Mouse (Mus musculus): ENCODE data around the gene 4932438A13Rik. TPM values are rescaled to one million over a fixed set of nuclear protein-coding genes. Genes with fewer than 3 reads are reported as not detected.

The 4932438A13Rik gene
- polyA plus RNA-seq (2017; shearing (Covaris generic)): 10 to 100 TPM; 64.8 to 77.8 TPM

DNA sequence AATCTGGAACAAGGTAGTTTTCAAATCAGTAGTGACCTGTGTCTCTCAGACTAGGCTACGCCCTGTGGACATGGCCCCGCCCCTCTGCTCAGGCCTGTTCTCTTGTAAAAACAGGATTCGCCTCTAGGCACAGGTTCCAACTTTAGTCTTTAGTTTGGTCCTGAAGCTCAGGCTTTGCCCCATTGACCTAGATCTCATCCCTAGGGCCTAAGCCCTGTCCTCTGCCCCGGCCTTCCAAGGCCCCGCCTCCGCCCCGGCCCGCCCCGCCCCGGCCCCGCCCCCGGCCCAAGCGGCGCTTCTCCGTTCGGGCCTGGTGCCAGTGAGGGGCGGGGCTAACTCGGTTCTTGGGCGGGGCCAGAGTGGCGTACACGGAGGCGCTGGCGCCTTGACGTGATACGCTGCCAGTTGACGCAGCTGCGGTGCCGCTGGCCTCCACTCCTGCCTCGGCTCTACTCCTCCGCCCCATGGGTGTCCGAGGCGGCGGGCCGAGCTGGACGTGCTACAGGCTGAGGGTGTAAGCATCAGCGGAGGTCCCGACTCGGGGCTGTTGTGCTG, at the start of gene 4932438A13Rik:
TSS of gene 4932438A13Rik (plus strand) at position 384 of the 555 bp plus-strand sequence.
- ATAC-seq: peak; percentile 74

DNA sequence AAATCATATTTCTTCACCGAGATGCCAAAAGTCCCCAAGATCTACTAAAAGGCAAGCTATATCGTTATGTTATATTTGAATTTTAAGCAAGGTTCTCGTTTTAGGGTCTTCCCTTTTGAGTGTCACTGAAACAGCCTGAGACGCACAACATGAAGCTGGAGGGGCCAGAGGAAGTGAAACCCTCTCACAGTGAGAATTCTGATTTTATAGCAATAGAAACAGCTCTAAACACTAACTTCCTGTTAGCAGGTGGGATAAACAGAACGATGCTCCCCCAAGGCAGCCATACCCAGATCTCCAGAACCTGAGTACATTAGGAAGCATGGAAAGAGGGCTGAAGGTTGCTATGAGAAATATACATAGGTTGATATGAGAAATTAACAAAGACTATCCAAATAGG, 46.3 kb upstream of the 4932438A13Rik start:
- ATAC-seq: no peak

GRCm38 (mm10) chr3:36819402-36819801, 43.5 kb upstream of the 4932438A13Rik start:
- no peak for ATAC-seq

GRCm38 (mm10) chr3:36821037-36821436, 41.9 kb upstream of the 4932438A13Rik start:
- no peak for ATAC-seq

DNA sequence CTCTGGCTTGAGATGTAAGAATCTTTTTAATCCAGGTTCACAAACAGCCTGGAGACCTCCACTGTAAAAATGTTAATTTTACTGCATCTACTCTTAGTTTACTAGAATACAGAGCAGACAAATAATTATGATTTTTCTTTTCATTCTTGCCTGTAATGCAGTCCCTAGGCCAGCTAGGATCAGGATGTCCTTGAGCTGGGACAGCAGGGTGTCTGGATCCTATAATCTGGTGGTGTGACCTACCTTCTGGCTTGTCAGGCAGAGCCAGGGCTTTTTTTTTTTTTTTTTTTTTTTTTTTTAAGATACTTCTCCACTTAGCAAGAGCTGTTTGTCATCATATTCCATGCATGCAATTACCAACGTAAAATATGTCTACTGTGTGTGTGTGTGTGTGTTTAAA, 37.8 kb upstream of the 4932438A13Rik start:
- ATAC-seq: no peak

- no peak for ATAC-seq
These were observed 37.4 kb upstream of the 4932438A13Rik start for GRCm38 (mm10) chr3:36825554-36825953.

DNA sequence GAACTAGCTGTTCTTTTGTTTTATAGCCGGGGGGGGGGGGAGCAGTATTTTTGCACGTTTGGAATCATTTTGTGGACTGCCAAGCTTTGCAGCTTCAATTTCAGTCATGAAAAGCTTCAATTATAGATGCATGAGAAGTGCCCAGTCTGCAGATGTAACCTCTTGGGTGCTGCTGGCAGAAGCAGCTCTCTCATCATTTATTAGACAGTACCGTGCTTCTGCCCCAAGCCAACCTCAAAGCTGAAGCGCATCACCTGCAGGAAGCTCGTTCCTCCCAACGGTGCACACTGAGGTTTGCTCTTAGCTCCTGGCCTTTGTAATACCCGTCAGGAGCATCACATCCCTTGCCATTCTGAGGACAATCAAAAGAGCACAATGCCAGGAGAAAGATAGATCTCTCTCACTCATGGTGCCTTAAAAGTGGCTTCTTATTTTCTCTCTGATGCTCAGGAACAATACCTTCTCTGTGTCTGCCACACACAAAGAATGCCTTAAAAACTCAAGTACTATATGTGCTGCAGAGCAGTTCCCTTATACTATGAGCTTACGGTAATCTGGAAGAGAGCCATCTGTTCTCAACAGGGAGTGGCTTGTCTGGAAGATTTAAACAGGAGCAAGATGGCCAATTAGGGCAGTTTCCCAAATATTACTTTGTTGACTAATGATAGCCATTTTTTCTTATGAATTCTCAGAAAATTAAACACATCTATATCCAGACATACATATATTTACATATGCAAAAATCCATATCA, 35.5 kb upstream of the 4932438A13Rik start:
- no peak for ATAC-seq

- ATAC-seq: no peak
These were observed 32.7 kb upstream of the 4932438A13Rik start for GRCm38 (mm10) chr3:36830218-36830617.

DNA sequence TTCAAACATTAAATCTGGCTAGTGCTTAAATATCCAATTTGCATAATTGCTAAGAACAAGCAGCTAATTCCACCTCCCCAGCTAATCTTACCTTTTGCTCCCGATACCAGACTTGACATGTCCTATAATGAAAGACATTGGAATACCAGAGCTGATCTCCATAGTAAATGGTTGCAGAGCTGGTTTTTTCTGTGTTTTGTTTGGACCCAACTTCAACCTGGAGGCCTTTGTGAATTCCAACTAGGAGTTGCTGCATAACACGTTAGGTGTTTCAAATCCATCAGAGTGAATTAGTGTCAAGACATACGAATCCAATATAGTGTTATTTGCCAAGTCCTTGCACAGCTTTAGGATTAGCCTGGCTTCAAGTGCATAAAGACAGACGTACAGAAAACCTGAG, 28.5 kb upstream of the 4932438A13Rik start:
- ATAC-seq: no peak

DNA sequence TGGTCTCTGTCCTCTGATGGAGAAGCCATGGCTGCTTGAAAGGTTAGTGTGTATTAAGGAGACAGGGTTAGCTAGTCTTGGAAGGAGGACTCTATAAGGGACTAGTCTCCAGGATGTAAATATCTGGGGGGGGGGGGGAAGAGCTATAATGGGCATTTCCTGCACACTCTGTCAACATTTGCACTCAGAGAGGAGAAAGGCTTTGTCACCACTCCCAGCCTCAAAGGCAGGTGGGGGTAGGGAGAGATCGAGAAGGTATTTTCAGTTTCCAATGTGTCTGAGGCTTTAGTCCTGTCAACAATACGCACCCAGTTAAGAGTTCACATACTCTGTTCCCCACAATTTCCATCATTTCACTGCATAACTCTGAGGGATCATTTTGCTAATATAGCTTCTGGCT, 28.1 kb upstream of the 4932438A13Rik start:
- peak; percentile 60 for ATAC-seq

- ATAC-seq: no peak
These were observed 27.2 kb upstream of the 4932438A13Rik start for GRCm38 (mm10) chr3:36835525-36836203.

DNA sequence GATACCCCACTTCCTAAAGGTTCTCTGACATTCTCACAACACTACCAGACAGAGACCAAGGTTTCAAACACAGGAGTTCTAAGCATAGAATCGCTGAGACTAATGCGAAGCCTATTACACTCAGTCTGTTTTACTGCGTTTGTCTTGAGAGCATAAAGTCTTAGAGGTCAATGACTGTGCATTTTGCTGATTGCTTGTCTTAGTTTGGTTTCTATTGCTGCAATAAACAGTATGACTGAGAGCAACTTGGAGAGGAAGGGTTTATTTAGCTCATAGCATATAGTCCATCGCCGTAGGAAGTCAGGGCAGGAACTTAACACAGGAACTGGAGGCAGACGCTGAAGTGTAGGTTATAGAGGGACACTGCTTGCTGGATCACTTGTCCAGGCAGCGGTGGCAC, 26.1 kb upstream of the 4932438A13Rik start:
- no peak for ATAC-seq

- peak; percentile 96 for ATAC-seq
These were observed 22.0 kb upstream of the 4932438A13Rik start for GRCm38 (mm10) chr3:36840650-36841555.

DNA sequence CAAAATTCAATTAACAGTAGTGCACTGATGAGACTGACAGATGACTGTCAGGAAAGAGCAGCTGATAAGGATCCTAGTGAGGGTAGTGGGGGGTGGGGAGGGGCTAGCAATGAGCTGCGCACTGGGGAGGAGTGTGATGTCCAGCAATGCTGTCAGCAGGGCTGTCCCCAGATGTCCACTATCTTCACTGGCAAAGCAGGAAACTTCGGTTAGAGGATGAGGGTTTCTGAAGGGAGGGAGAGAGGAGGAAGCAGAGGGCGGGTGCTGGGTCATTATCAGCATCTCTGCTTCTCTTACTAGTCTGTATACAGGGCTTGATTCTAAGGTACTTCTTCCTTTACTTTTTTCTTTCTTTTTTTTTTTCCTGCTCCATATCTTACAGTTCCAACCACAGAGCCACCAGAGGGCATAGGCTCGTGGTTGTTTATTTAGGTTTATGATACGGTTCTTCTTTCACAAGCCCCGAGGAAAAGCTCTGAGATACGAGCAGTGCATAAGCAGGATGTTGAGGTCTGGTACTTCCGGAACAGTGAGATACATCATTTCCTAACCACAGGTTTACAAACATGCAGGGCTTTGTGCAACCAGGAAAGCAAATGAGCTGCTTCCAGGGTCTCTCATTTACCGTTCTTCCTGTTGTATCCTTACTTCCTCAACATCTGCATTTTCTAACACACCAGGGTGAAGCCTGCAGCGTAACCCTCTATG, 9.0 kb upstream of the 4932438A13Rik start:
- ATAC-seq: peak; percentile 97

DNA sequence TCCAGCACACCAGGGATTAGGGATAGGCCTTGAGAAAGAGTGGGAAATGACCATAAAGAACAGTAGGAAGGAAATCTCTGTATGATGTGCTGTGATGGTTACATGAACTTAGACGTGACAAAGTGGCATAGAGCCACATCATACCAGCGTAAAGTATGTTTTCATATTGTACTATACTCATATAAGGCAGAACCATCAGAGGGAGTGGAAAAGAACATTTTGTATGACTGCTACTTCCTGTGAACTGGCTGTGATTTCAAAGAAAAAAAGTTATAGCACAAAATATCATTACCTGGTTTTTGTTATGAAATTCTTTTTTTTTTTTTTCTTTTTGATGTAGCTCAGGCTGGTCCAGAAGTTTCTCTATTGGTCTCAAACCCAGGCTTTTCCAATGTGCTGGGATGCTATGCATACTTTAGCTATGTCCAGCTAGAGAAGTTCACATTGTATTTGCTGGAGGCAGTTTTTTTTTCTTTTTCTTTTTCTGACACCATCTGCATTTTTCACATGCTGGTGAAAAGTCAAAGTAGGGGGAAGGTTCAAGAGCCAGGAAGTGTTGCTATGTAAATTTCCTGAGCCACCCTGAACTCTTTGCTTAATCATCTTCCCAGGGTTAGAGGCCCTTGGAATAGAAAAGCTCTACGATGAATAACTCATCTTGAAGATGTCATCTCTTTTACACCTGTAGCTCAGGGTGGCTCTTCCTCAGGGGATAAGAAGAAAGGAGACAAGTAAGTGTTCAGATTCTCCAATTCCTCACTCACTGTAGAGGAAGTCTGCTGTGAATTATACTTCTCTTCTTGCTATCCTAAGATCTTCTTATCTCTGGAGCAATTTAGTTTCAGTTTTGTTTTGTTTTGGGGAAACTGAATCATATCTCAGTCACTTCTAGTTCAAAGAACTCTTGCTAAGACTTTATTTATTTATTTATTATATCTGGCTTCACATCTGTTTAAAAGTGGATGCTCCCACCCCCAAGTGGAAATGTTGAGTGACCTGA, 1.2 kb upstream of the 4932438A13Rik start:
- ATAC-seq: peak; percentile 58

DNA sequence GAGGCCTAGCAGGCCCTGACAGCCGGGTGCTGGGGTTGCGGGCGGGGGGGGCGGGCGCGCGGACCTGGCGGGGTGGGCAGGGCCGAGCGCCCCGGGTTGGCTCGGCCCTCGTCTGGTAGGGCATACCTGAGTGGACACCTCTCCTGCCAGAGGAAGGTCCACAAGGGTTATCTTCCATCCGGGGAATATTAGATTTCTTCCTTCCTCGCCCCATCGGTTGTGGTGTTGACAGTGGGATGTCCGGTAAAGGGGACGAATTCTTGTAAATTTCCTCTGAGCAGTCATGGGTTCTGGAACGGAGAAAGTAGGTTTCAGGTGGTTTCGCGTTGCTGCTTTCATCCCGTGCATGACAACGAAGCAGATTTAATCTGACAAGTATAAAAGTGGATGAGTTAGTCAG, 523 bp downstream of the 4932438A13Rik start:
- ATAC-seq: peak; percentile 13

- ATAC-seq: peak; percentile 4
These were observed 977 bp downstream of the 4932438A13Rik start for GRCm38 (mm10) chr3:36863881-36864280.

DNA sequence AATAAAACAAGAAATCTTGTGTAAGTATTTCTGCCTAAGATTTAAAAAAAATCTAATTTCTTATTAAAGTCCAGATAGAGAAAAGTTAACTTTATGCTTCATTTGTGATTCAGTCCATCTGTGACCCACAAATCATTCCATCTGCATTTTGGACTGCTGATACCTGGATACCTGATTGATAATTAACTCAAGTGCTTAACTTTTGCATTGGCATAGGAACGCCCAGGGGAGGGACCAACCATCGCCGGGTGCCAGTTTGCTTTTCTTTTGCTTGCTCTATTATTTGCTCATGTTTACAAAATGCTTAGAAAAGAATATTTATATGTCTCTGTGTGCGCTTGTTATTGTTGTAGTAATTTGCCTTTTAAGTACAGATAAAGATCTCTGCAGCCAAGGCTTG, 1.6 kb downstream of the 4932438A13Rik start:
- ATAC-seq: no peak

DNA sequence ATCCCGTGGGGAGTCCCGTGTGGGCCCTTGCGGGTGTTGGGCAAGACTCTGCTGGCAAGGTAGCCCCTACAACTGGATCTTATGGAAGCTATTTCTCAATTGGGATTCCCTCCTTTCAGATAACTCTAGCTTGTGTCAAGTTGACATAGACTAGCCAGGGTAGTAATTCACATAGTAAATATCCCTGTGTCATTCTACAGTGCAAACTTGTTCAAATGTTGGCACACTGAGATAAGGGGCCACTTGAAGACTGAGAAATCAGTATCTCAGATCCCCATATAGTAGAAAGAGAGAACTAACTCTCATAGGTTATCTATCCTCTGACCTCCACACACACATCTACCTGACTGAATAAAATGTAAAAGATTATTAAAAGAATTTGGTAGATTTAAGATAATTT, 42.5 kb downstream of the 4932438A13Rik start:
- no peak for ATAC-seq

GRCm38 (mm10) chr3:36917832-36918231, 54.9 kb downstream of the 4932438A13Rik start:
- ATAC-seq: no peak

- ATAC-seq: no peak
These were observed 55.4 kb downstream of the 4932438A13Rik start for GRCm38 (mm10) chr3:36918322-36918721.
